Mouse (Mus musculus): ENCODE results near the gene Rbfox3. TPM values are rescaled to one million over a fixed set of nuclear protein-coding genes. Genes with fewer than 3 reads are reported as not detected.

Rbfox3 gene
- polyA plus RNA-seq, 1 experiment from 2014 or later = 0.79 TPM

DNA sequence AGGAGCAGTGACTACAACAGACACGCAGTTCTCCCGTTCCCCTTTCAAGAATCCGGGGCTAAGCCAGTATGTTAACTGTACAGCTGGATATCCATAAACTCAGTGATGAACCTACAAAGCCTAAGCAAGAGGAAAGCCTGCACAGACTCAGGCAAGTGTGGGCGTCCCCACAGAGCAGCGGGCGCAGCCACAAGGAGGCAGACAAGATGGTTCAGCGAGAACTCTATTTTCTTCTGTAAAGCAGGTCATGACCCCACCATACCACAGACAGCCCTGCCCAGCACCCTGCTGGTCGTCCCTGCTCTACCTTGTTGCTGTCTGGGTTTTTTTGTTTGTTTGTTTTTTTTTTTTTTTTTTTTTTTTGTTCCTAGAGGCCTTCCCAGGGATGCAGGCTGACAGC, 353.2 kb downstream of the Rbfox3 start:
- Histone ChIP-seq H3K9ac (no peak overlapping the region), H3K4me3 (replicated peaks) (no peak overlapping the region), H3K27ac (no peak overlapping the region), H3K36me3 (no peaks in the 10 kb centered on the region), H3K4me2 (no peak overlapping the region), H3K4me1 (no peaks in the 10 kb centered on the region), H3K27me3 (peaks cover 42% of the 10 kb centered on the region), H3K9me3 (replicated peaks) (no peaks in the 10 kb centered on the region)
- ATAC-seq (replicated peaks; ENCODE audit: low FRiP score) = no peak
- WGBS = 62% methylated on average over 8 of the region's 8 CpGs

DNA sequence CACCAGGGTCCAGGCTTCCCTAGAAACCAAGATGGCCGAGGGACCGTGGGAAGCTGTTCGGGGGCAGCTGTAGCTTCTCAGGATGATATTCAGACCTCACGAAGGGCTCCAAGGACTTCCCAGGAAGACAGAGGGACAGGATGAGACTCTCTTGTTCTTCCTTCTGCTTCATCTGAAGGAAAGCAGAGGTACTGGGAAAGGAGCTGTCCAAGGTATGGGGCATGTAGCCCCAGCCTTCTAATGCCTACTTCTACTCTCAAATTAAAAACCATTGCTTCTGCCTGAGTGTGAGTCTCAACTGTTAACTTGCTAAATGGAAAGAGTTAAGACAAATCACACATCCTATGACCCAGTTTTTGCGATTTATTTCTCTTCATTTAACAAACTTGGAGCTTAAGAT, 355.8 kb downstream of the Rbfox3 start:
- H3K27me3 ChIP-seq = peaks cover 46% of the 10 kb centered on the region
- H3K4me1 ChIP-seq = peaks cover 9% of the 10 kb centered on the region; the same call in 1 of the 2 replicates
- WGBS = 61% methylated on average over 5 of the region's 5 CpGs
- no peak overlapping the region for H3K9ac ChIP-seq
- no peak overlapping the region for H3K4me3 ChIP-seq (replicated peaks)
- no peak overlapping the region for H3K4me2 ChIP-seq
- H3K27ac ChIP-seq = no peak overlapping the region
- no peak for ATAC-seq (replicated peaks; ENCODE audit: low FRiP score)
- H3K9me3 ChIP-seq (replicated peaks) = no peaks in the 10 kb centered on the region
- H3K36me3 ChIP-seq = no peaks in the 10 kb centered on the region

DNA sequence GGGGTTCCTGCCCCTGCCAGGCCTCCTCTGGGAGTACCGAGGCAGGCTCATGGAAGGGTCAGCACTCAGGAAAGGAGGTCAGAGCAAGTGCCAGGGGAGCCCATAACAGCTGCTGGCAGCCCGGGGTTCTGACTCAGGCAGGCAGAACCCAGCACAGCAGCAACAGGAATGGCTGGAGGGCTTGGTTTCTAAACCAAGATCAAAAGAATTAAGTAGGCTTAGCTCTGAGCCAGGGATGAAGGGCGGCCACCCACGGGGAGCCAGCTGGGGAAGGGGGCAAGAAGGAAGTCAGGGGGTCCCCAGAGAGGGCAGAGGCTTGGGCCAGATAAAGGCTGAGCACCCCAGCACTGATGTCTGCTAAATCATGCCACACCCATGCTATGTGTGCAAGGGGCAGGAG, 356.9 kb downstream of the Rbfox3 start:
- Histone ChIP-seq H3K4me2 (no peak overlapping the region), H3K27me3 (peaks cover 53% of the 10 kb centered on the region), H3K27ac (no peak overlapping the region), H3K9me3 (replicated peaks) (no peaks in the 10 kb centered on the region), H3K36me3 (no peaks in the 10 kb centered on the region), H3K9ac (no peak overlapping the region), H3K4me1 (peaks cover 13% of the 10 kb centered on the region; the same call in 1 of the 2 replicates), H3K4me3 (replicated peaks) (no peak overlapping the region)
- WGBS = 7% methylated on average over 4 of the region's 4 CpGs
- no peak for ATAC-seq (replicated peaks; ENCODE audit: low FRiP score)

DNA sequence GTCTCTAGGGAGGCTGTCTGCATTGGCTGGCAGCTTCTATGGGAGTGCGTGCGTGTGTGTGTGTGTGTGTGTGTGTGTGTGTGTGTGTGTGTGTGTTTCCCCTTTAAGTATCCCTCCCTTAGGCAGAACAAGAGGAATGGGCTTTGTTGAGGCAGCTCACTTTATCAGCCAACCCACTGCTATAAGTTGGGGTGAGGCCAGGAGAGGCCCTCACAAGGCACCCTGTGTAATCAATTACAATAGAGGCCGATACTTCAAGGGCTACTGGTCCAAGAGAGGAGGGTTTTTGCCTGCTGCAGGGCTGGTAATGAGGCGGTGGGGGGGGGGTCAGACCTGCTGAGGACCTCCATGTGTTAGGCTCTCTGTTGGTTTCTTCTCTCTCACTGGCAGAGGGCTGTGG, 357.5 kb downstream of the Rbfox3 start:
- Histone ChIP-seq H3K9me3 (replicated peaks) (no peaks in the 10 kb centered on the region), H3K4me3 (replicated peaks) (no peak overlapping the region), H3K36me3 (no peaks in the 10 kb centered on the region), H3K4me2 (no peak overlapping the region), H3K9ac (no peak overlapping the region), H3K27me3 (peaks cover 57% of the 10 kb centered on the region), H3K27ac (no peak overlapping the region), H3K4me1 (peaks cover 13% of the 10 kb centered on the region; the same call in 1 of the 2 replicates)
- ATAC-seq (replicated peaks; ENCODE audit: low FRiP score) = no peak
- 31% methylated on average over 4 of the region's 4 CpGs for WGBS

DNA sequence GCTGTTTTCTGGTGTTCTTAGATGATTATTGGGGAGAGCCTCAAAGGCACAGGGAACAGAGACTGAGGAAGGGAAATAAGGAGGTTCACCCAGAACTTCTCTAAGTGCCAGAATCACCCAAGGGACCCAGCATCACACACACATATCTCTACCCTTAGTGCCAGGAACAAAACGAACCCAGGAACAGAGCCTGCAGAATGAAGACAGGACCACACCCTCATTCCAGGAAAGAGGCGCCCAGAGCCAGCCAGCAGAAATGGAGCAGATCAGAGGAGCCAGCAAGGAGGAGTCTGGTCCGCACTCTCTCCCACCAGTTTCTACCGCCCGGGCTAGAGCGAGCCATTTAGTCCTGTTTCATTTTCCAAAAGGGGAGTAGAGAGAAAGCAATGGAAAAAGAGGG, 358.4 kb downstream of the Rbfox3 start:
- H3K4me1 ChIP-seq = peaks cover 13% of the 10 kb centered on the region; the same call in 1 of the 2 replicates
- no peak overlapping the region for H3K27ac ChIP-seq
- no peak overlapping the region for H3K4me3 ChIP-seq (replicated peaks)
- no peaks in the 10 kb centered on the region for H3K9me3 ChIP-seq (replicated peaks)
- no peak overlapping the region for H3K4me2 ChIP-seq
- 40% methylated on average over 6 of the region's 6 CpGs for WGBS
- peaks cover 57% of the 10 kb centered on the region for H3K27me3 ChIP-seq
- no peak for ATAC-seq (replicated peaks; ENCODE audit: low FRiP score)
- no peaks in the 10 kb centered on the region for H3K36me3 ChIP-seq
- no peak overlapping the region for H3K9ac ChIP-seq

DNA sequence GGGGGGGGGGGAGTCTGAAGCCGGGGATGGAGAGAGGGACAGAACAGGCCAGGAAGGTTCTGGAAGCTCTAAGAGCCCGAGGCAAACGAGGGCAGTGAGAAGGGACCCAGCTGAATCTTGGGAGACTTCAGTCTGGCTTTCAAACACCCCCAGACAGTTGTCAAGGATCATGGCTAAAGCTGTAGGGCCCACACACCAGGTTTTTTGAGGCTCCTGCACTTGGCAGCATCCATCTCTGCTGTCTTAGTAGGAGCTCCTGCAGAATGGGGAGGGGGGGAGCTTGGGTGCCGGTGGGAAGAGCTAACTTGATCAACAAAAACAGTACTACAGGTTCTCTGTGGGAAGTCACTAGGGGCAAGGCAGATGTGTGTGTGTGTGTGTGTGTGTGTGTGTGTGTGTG, 358.9 kb downstream of the Rbfox3 start:
- H3K27ac ChIP-seq = no peak overlapping the region
- peaks cover 57% of the 10 kb centered on the region for H3K27me3 ChIP-seq
- H3K9me3 ChIP-seq (replicated peaks) = no peaks in the 10 kb centered on the region
- no peaks in the 10 kb centered on the region for H3K36me3 ChIP-seq
- peaks cover 13% of the 10 kb centered on the region; the same call in 1 of the 2 replicates for H3K4me1 ChIP-seq
- H3K9ac ChIP-seq = no peak overlapping the region
- H3K4me2 ChIP-seq = no peak overlapping the region
- no peak overlapping the region for H3K4me3 ChIP-seq (replicated peaks)
- 58% methylated on average over 3 of the region's 4 CpGs for WGBS
- no peak for ATAC-seq (replicated peaks; ENCODE audit: low FRiP score)

DNA sequence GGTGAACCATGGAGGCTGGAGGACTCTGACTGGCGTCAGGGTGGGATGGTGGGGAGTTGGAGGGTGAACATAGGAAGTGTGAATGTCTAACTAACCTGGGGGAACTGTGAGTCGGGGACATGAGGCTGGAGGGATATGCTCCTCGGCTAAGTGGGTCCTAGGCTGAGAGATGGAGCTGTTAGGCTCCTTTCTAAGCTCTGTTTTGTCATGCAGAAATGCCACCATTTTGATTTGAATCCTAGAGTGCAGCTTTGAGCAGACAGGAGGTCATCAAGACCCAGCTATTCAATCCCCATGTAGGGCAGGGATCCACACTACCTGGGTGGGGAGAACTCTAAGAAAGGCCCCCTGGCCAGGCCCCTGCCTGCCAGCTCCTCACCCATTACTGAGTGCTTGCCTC, 359.7 kb downstream of the Rbfox3 start:
- Histone ChIP-seq H3K4me3 (replicated peaks) (no peak overlapping the region), H3K9me3 (replicated peaks) (no peaks in the 10 kb centered on the region), H3K4me1 (peaks cover 13% of the 10 kb centered on the region; the same call in 1 of the 2 replicates), H3K4me2 (no peak overlapping the region), H3K27me3 (peaks cover 57% of the 10 kb centered on the region), H3K27ac (no peak overlapping the region), H3K36me3 (no peaks in the 10 kb centered on the region), H3K9ac (no peak overlapping the region)
- 47% methylated on average over 3 of the region's 3 CpGs for WGBS
- no peak for ATAC-seq (replicated peaks; ENCODE audit: low FRiP score)

DNA sequence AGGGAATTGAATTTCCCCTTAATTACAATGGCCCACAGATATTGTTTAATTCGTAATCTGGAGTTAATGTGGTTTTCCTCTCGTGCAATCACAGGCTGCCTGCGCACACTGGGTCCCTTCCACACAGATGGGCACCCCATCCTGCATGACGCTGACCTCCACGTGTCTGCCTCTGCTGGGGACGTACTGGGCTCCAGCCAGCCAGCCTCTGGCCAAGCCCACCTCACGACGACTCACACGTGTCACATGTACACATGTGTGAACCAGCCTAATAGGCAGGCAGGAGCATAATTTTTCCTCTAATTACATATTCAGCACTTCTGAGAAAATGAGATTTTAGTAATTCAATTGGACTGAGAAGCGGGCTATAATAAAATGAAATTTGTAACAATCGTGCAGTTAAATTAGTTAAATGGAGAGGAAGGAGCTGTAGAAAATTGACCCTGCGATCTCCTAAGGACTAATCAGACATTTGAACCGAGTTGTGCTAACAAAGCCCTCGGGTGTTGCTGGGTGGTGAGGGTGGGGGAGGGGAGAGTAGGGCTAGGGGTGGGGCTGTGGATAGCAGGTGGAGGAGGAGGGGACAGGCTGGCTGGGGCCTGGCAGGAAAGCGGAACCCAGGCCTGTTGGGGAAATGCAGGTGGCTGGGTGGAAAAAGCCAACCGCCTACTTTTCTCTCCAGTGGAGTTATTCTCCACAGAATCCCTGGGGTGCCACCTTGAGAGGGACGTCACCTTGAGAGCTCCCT, 360.4 kb downstream of the Rbfox3 start:
- H3K4me2 ChIP-seq = no peak overlapping the region
- H3K27ac ChIP-seq = no peak overlapping the region
- H3K4me1 ChIP-seq = peaks cover 13% of the 10 kb centered on the region; the same call in 1 of the 2 replicates
- H3K9ac ChIP-seq = no peak overlapping the region
- no peaks in the 10 kb centered on the region for H3K9me3 ChIP-seq (replicated peaks)
- no peak overlapping the region for H3K4me3 ChIP-seq (replicated peaks)
- no peak for ATAC-seq (replicated peaks; ENCODE audit: low FRiP score)
- no peaks in the 10 kb centered on the region for H3K36me3 ChIP-seq
- 28% methylated on average over 17 of the region's 17 CpGs for WGBS
- H3K27me3 ChIP-seq = peaks cover 55% of the 10 kb centered on the region

DNA sequence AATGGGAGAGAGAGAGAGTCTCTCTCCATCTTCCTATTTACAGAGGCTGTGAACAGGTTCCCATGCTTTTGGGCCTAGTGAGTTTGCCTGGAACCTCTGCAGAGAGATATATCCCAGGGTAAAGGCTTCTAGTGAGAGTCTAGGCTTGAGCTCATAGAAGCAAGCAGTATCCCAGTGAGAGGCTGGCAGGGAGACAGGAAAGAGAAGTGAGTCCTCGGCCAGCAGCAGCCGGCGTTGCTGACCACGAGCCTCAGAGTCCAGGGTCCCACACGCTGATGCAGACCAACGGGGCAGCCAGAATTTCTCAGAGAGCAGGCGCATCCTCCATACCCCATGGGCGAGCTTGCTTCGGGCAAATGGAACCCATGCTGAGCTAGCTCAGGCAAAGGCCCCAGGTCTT, 363.2 kb downstream of the Rbfox3 start:
- H3K9me3 ChIP-seq (replicated peaks) = no peaks in the 10 kb centered on the region
- H3K27ac ChIP-seq = no peak overlapping the region
- H3K4me2 ChIP-seq = no peak overlapping the region
- H3K36me3 ChIP-seq = no peaks in the 10 kb centered on the region
- 88% methylated on average over 9 of the region's 9 CpGs for WGBS
- no peak overlapping the region for H3K4me3 ChIP-seq (replicated peaks)
- peaks cover 28% of the 10 kb centered on the region for H3K27me3 ChIP-seq
- H3K4me1 ChIP-seq = peaks cover 13% of the 10 kb centered on the region; the same call in 1 of the 2 replicates
- H3K9ac ChIP-seq = no peak overlapping the region
- ATAC-seq (replicated peaks; ENCODE audit: low FRiP score) = no peak

DNA sequence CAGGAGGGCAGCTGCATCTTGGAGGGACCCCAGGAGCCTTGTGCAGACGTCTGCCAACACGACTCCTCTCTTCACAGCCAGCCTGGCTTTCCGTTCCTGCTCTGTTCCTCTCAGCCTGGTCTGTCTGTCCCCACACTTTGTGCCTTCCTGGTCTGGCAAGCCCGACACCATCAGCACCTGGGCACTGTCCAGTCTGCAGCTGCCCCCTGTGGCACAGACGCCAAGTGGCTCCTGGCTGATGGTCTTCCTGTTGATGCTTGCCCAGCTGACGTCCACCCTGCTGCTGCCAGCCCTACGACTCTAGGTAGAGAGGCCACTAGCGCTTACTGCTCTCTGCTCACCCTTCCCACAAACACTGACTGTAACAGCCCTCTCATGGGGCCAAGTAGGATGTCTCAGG, 365.1 kb downstream of the Rbfox3 start:
- Histone ChIP-seq H3K27me3 (peaks cover 17% of the 10 kb centered on the region), H3K4me3 (replicated peaks) (no peak overlapping the region), H3K9ac (no peak overlapping the region), H3K27ac (no peak overlapping the region), H3K9me3 (replicated peaks) (no peaks in the 10 kb centered on the region), H3K4me2 (no peak overlapping the region), H3K4me1 (peaks cover 15% of the 10 kb centered on the region), H3K36me3 (no peaks in the 10 kb centered on the region)
- ATAC-seq (replicated peaks; ENCODE audit: low FRiP score) = no peak
- 72% methylated on average over 8 of the region's 8 CpGs for WGBS

DNA sequence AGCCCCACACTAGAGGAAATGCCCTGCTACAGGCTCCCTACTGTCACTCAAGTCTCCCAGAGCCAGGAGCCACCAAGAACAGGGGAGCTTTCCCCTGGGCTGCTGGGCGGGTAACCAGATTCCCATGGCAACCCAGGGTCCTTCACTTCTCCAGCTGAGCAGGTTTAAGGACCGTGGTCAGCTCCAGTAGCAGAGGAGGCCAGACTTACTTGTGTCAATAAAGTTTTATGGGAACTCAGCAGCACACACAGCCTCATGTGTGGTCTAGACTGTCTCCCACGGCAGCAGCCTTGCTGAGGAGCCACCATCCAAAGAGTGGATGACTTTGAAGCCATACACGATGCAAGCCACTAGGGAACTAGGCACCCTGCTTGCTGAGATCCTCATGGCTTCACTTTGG, 365.7 kb downstream of the Rbfox3 start:
- WGBS = 14% methylated on average over 4 of the region's 4 CpGs
- ATAC-seq (replicated peaks; ENCODE audit: low FRiP score) = no peak
- H3K4me1 ChIP-seq = peaks cover 15% of the 10 kb centered on the region
- H3K27me3 ChIP-seq = peaks cover 12% of the 10 kb centered on the region
- H3K4me2 ChIP-seq = no peak overlapping the region
- H3K9me3 ChIP-seq (replicated peaks) = no peaks in the 10 kb centered on the region
- no peak overlapping the region for H3K27ac ChIP-seq
- no peaks in the 10 kb centered on the region for H3K36me3 ChIP-seq
- no peak overlapping the region for H3K9ac ChIP-seq
- no peak overlapping the region for H3K4me3 ChIP-seq (replicated peaks)

DNA sequence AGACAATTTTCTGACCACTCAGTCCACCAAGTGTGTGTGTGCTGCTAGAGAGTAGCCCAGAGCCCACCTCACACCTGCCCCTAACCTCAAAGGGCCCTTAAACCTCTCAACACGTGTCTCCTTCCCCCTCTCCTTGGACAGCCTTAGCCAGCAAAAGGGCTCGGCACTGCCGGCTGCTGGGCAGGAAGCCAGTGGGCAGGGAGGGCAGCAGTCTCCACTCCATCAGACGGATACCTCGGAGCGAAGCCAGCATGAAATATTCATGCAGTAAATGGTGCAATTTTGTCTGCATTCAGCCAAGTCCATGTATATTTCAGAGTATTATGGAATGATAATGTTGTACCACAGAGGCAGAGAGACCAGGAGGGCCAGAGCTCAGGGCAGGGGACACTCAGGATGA, 366.8 kb downstream of the Rbfox3 start:
- no peak for ATAC-seq (replicated peaks; ENCODE audit: low FRiP score)
- no peak overlapping the region for H3K27ac ChIP-seq
- peaks cover 4% of the 10 kb centered on the region; the same call in 1 of the 2 replicates for H3K27me3 ChIP-seq
- H3K9ac ChIP-seq = no peak overlapping the region
- no peaks in the 10 kb centered on the region for H3K9me3 ChIP-seq (replicated peaks)
- H3K36me3 ChIP-seq = no peaks in the 10 kb centered on the region
- H3K4me1 ChIP-seq = peaks cover 19% of the 10 kb centered on the region
- 65% methylated on average over 6 of the region's 6 CpGs for WGBS
- no peak overlapping the region for H3K4me3 ChIP-seq (replicated peaks)
- no peak overlapping the region for H3K4me2 ChIP-seq

DNA sequence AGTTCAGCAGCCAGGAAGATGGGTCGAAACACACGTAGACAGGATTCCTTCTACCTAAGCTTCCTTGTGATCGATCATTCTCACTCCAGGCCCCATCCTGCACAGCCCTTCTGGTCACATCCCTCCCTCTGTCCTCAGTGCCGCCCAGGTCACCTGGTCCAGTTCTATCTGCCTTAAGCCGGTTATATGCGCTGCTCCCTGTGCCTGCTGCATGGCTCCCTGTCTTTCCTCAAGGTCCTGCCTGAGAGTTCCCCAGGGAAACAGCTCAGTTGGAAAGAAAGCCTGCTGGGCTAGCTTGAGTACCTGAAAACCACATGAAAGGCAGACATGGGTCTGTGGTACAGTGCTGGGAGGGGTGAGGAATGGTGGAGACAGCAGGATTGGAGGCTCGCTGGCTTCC, 368.5 kb downstream of the Rbfox3 start:
- Histone ChIP-seq H3K36me3 (no peaks in the 10 kb centered on the region), H3K4me1 (peaks cover 33% of the 10 kb centered on the region), H3K4me3 (replicated peaks) (no peak overlapping the region), H3K4me2 (no peak overlapping the region), H3K9me3 (replicated peaks) (no peaks in the 10 kb centered on the region), H3K9ac (no peak overlapping the region), H3K27me3 (no peaks in the 10 kb centered on the region), H3K27ac (no peak overlapping the region)
- 69% methylated on average over 7 of the region's 7 CpGs for WGBS
- ATAC-seq (replicated peaks; ENCODE audit: low FRiP score) = no peak

Data from kidney, embryonic 15.5 days (tissue).